Mouse (Mus musculus) liver, embryonic 12.5 days (tissue): ENCODE results near the gene Gm9857. TPM values are rescaled to one million over a fixed set of nuclear protein-coding genes. Genes with fewer than 3 reads are reported as not detected.

Experiments used
- ATAC-seq: fragments of 200-750 bp; cut with Nextera tagmentation; 2 replicates; pipeline ENCODE4 v1.8.0; 2017; ENCODE audit warnings: moderate number of reproducible peaks, mild to moderate bottlenecking, moderate library complexity
- H3K27ac ChIP-seq: fragments of 300-500 bp; sonication (generic); 2 replicates; pipeline ENCODE4 v1.5.1; 2016; ENCODE audit warnings: mild to moderate bottlenecking
- H3K27me3 ChIP-seq: fragments of 300-500 bp; sonication (generic); replicated peaks from 2 replicates; pipeline ENCODE4 v1.6.1; 2016; ENCODE audit warnings: mild to moderate bottlenecking, moderate library complexity
- H3K36me3 ChIP-seq: fragments of 300-500 bp; sonication (generic); 2 replicates; pipeline ENCODE4 v1.6.1; 2016; ENCODE audit warnings: mild to moderate bottlenecking, moderate library complexity
- H3K4me1 ChIP-seq: fragments of 300-500 bp; sonication (generic); 2 replicates; pipeline ENCODE4 v1.6.1; 2016
- H3K4me2 ChIP-seq: fragments of 300-500 bp; sonication (generic); 2 replicates; pipeline ENCODE4 v1.6.1; 2016; ENCODE audit warnings: mild to moderate bottlenecking, moderate library complexity
- H3K4me3 ChIP-seq: fragments of 300-500 bp; sonication (generic); 2 replicates; pipeline ENCODE4 v1.5.1; 2016; ENCODE audit warnings: mild to moderate bottlenecking, moderate library complexity
- H3K9ac ChIP-seq: fragments of 300-500 bp; sonication (generic); 2 replicates; pipeline ENCODE4 v1.6.1; 2016; ENCODE audit warnings: mild to moderate bottlenecking, moderate library complexity
- H3K9me3 ChIP-seq: fragments of 300-500 bp; sonication (generic); replicated peaks from 2 replicates; pipeline ENCODE4 v1.6.1; 2016; ENCODE audit warnings: mild to moderate bottlenecking, moderate library complexity
- WGBS: fragments of 180-500 bp; shearing (Covaris S2); methylation state at CpG from one replicate; pipeline ENCODE4 v1.1.7; 2016; ENCODE audit not compliant: insufficient replicate concordance; 5-methylcytosine and 5-hydroxymethylcytosine counted together
- polyA plus RNA-seq: library from polyadenylated mRNA; unstranded; fragments of >200 nt; fragmentation: Nextera tagmentation; extraction: Ambion mirVana; gene quantifications from 2 replicates; pipeline ENCODE4 v1.2.1, GENCODE M21; 2016

The Gm9857 gene
- not detected in 2 replicates for polyA plus RNA-seq

DNA sequence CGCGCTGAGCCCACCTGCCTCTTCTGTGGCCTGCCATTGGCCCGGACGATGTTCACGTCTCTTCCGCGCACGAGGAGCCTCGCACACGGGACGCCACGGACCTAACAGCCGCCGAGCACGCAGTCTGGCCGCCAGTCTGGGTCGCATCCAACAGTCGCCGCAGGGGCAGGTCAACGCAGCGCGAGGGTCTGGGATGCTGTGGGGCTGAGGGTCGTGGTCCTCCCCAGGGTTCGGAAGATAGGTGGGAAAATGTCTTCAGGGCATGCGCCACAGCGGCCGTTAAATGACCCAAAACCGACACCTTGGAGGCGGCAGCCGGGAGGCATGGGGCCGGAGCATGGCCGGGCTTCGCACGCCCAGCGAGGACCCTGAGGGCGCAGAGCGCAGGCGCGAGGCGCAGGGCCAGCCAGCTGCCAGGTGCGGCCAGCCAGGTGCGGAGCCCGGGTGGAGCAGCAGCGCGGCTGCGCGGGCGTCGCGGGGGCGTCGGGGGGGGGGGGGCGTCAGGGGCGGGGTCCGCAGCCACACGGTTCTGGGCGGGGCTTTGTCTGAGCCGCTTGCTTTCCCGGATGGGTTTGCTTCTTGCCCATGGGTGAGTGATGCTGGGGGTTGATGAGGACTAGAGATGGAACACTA is at the start of gene Gm9857:
Gm9857 (minus strand) TSS at position 445 of the 633 bp plus-strand sequence.
- Histone ChIP-seq H3K27ac (no peak within 1 kb of the TSS), H3K27me3 (peaks cover 22% of the 10 kb centered on the region), H3K4me3 (peak within 1 kb of the TSS; percentile 33), H3K36me3 (no peaks in the 10 kb centered on the region), H3K4me1 (peaks cover 6% of the 10 kb centered on the region), H3K4me2 (peak within 1 kb of the TSS; percentile 66), H3K9me3 (no peaks in the 10 kb centered on the region), H3K9ac (no peak within 1 kb of the TSS)
- ATAC-seq = peak; percentile 32; the same call in 1 of the 2 replicates
- WGBS = 49% methylated on average over 50 of the region's 59 CpGs

DNA sequence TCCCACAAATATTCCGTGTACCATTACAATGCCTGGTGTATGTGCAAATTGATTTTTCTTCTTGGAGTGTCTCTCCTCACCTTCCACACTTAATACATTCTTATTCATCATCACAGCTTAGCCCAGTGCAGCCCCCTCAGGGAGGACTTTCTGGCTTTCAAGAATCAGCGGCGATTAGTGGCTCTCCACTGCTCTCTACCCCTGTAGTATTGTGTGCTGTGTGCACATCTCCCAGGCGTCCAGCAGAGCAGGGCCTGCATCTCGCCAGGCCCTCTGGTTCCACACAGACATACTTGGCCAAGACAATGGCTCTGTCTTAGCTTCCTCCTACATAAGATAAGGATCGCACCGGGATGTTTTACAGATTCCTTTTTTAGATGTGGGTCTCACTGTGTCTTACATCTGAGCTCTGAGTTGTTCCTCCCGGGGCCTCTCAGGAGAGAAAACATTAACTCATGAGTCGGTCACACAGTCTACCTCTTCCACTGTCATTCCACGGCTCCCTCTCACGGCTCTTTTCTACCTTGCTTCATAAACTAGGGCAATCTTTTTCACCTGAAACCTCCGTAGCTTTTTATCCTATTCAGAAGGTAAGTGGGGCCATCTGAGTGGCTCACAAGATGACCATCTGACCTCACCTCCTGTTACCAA is 46.9 kb upstream of the Gm9857 start:
- no peaks in the 10 kb centered on the region for H3K27me3 ChIP-seq
- ATAC-seq = no peak
- H3K36me3 ChIP-seq = peaks cover 10% of the 10 kb centered on the region
- 64% methylated on average over 12 of the region's 12 CpGs for WGBS
- H3K4me2 ChIP-seq = no peak overlapping the region
- H3K4me3 ChIP-seq = no peak overlapping the region
- H3K27ac ChIP-seq = no peak overlapping the region
- H3K9me3 ChIP-seq = no peaks in the 10 kb centered on the region
- no peak overlapping the region for H3K9ac ChIP-seq
- H3K4me1 ChIP-seq = peaks cover 25% of the 10 kb centered on the region

GRCm38 (mm10) chr3:108986534-108986933 is 46.3 kb upstream of the Gm9857 start:
- Histone ChIP-seq H3K27ac (no peak overlapping the region), H3K9me3 (no peaks in the 10 kb centered on the region), H3K4me1 (peaks cover 30% of the 10 kb centered on the region), H3K4me2 (no peak overlapping the region), H3K4me3 (no peak overlapping the region), H3K36me3 (peaks cover 10% of the 10 kb centered on the region), H3K27me3 (no peaks in the 10 kb centered on the region), H3K9ac (no peak overlapping the region)
- ATAC-seq = no peak
- 31% methylated on average over 1 of the region's 1 CpGs for WGBS

DNA sequence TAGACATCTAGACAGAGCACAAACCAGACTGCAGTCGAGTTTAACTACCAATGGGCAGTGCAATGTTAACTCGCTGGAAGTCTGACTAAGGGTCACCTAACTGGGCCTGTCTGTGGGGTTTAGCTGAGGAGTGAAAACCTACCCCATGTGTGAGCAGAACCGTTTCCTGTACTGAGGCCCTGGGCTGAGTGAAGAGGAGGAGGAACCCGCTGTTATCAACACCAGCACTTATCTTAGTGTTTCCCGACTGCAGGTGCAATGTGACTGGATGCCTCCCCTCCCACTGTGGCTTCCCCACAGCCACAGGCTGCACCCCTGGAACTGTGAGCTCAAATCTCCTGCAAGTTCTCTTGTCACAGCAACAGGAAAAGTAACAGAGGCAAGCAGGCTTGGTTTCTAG is 43.7 kb upstream of the Gm9857 start:
- H3K9ac ChIP-seq = 0 out of 2 replicates have a peak overlapping the region, but pooled peaks have one; percentile 2
- 0 out of 2 replicates have a peak overlapping the region, but pooled peaks have one; percentile 2 for H3K27ac ChIP-seq
- H3K9me3 ChIP-seq = no peaks in the 10 kb centered on the region
- H3K4me3 ChIP-seq = no peak overlapping the region
- peak; percentile 90 for ATAC-seq
- H3K4me2 ChIP-seq = peak overlapping the region; percentile 29; the same call in 1 of the 2 replicates
- peaks cover 22% of the 10 kb centered on the region for H3K36me3 ChIP-seq
- 15% methylated on average over 5 of the region's 5 CpGs for WGBS
- no peaks in the 10 kb centered on the region for H3K27me3 ChIP-seq
- H3K4me1 ChIP-seq = peaks cover 30% of the 10 kb centered on the region

DNA sequence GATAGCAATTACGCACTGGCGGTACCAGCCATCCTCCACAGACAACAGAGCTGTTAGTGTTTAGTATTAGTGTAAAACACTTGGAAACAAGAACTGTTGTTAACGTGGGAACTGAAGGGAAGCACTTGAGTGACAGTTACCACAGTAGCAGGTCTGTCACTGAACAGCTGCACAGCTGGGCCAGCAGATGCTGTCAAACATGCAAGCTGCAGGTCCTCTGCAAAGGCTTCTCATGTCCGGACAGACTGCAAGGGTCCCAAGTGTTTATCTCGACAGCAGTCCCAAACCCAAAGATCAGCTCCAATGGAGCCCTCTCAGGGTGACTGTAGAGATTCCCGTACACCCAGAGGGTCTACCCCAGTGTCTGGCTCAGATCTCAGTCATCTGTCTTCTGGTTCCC is 41.7 kb upstream of the Gm9857 start:
- H3K4me2 ChIP-seq = no peak overlapping the region
- no peak overlapping the region for H3K4me3 ChIP-seq
- WGBS = 47% methylated on average over 6 of the region's 6 CpGs
- H3K9ac ChIP-seq = no peak overlapping the region
- no peaks in the 10 kb centered on the region for H3K27me3 ChIP-seq
- H3K9me3 ChIP-seq = no peaks in the 10 kb centered on the region
- H3K27ac ChIP-seq = no peak overlapping the region
- H3K36me3 ChIP-seq = peaks cover 36% of the 10 kb centered on the region
- H3K4me1 ChIP-seq = peaks cover 36% of the 10 kb centered on the region
- no peak for ATAC-seq

- WGBS = 81% methylated on average over 13 of the region's 13 CpGs
- peak; percentile 43; the same call in 1 of the 2 replicates for ATAC-seq
- Histone ChIP-seq H3K27me3 (no peaks in the 10 kb centered on the region), H3K36me3 (peaks cover 36% of the 10 kb centered on the region), H3K4me3 (no peak overlapping the region), H3K9me3 (no peaks in the 10 kb centered on the region), H3K4me1 (peaks cover 34% of the 10 kb centered on the region), H3K9ac (no peak overlapping the region), H3K27ac (no peak overlapping the region), H3K4me2 (no peak overlapping the region)
These were observed 37.2 kb upstream of the Gm9857 start for GRCm38 (mm10) chr3:108977340-108978030.

DNA sequence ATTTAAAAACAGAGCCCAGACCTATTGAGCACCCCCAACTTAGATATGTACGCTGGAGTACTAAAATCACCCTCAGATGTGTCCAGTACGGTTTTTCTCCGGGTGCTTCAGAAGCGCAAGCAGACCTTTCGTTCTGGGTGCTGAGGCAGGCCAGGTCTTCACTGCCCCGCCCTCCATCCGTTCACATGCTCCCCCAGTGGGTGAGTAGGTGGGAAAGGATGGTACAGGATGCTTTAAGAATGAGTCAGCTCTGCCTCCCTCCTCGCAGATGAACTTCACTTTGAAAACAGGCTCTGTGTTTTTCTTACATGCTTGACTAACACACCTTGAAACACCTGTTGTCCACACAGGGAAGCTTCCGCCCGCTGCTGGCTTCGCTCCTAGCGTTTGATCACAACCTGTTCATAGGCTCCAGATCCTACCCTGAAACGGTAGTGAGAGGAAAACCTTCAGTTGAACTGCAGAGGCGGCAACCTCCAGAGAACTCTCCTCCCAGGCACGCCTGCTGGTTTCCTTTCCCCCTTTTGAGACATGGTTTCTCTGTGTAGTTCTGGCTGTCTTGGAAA is 34.8 kb upstream of the Gm9857 start:
- no peaks in the 10 kb centered on the region for H3K27me3 ChIP-seq
- peak overlapping the region; percentile 45 for H3K4me2 ChIP-seq
- no peak overlapping the region for H3K4me3 ChIP-seq
- WGBS = 75% methylated on average over 15 of the region's 15 CpGs
- no peak for ATAC-seq
- H3K9ac ChIP-seq = no peak overlapping the region
- peaks cover 33% of the 10 kb centered on the region for H3K36me3 ChIP-seq
- H3K9me3 ChIP-seq = no peaks in the 10 kb centered on the region
- H3K4me1 ChIP-seq = peaks cover 26% of the 10 kb centered on the region
- no peak overlapping the region for H3K27ac ChIP-seq

- peak; percentile 63 for ATAC-seq
- peak overlapping the region; percentile 36; the same call in 1 of the 2 replicates for H3K27ac ChIP-seq
- H3K27me3 ChIP-seq = no peaks in the 10 kb centered on the region
- H3K4me2 ChIP-seq = peak overlapping the region; percentile 45
- H3K4me1 ChIP-seq = peaks cover 26% of the 10 kb centered on the region
- H3K4me3 ChIP-seq = no peak overlapping the region
- 36% methylated on average over 13 of the region's 13 CpGs for WGBS
- H3K9me3 ChIP-seq = no peaks in the 10 kb centered on the region
- H3K36me3 ChIP-seq = peaks cover 24% of the 10 kb centered on the region
- no peak overlapping the region for H3K9ac ChIP-seq
These were observed 33.9 kb upstream of the Gm9857 start for GRCm38 (mm10) chr3:108973980-108974660.

- H3K4me2 ChIP-seq = no peak overlapping the region
- H3K27me3 ChIP-seq = no peaks in the 10 kb centered on the region
- H3K27ac ChIP-seq = no peak overlapping the region
- no peak overlapping the region for H3K9ac ChIP-seq
- no peak for ATAC-seq
- H3K4me1 ChIP-seq = peaks cover 11% of the 10 kb centered on the region
- H3K36me3 ChIP-seq = peaks cover 6% of the 10 kb centered on the region; the same call in 1 of the 2 replicates
- H3K4me3 ChIP-seq = no peak overlapping the region
- no peaks in the 10 kb centered on the region for H3K9me3 ChIP-seq
- WGBS = 70% methylated on average over 3 of the region's 3 CpGs
These were observed 25.8 kb upstream of the Gm9857 start for GRCm38 (mm10) chr3:108966051-108966450.

GRCm38 (mm10) chr3:108964361-108965044 is 24.3 kb upstream of the Gm9857 start:
- Histone ChIP-seq H3K9ac (no peak overlapping the region), H3K9me3 (no peaks in the 10 kb centered on the region), H3K27me3 (no peaks in the 10 kb centered on the region), H3K27ac (no peak overlapping the region), H3K36me3 (no peaks in the 10 kb centered on the region), H3K4me1 (peaks cover 11% of the 10 kb centered on the region), H3K4me3 (no peak overlapping the region), H3K4me2 (no peak overlapping the region)
- WGBS = 76% methylated on average over 7 of the region's 7 CpGs
- no peak for ATAC-seq

DNA sequence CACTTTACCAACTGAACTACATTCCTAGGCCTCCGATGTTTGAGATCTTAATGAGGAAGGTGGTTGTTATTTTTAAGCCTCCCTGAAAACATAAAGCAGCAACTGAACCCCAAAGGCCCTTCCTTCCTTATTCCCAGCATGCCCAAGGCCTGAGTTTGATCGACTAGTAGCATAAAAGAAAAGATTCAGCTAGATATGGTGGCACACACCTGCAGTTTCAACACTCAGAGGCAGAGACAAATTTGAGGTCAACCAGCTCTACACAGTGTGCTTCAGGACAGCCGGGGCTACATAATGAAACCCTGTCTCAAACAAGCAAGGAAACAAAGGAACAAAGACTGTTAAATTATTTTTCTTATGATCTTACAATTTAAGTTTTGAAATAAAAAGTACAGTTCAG is 23.5 kb upstream of the Gm9857 start:
- no peaks in the 10 kb centered on the region for H3K36me3 ChIP-seq
- ATAC-seq = no peak
- H3K4me3 ChIP-seq = no peak overlapping the region
- H3K9me3 ChIP-seq = no peaks in the 10 kb centered on the region
- no peak overlapping the region for H3K4me2 ChIP-seq
- H3K27ac ChIP-seq = no peak overlapping the region
- WGBS = 60% methylated on average over 3 of the region's 3 CpGs
- no peaks in the 10 kb centered on the region for H3K27me3 ChIP-seq
- peaks cover 10% of the 10 kb centered on the region for H3K4me1 ChIP-seq
- no peak overlapping the region for H3K9ac ChIP-seq
